Mouse (Mus musculus) midbrain, embryonic 14.5 days (tissue): ENCODE data around the gene Ak3. TPM values are rescaled to one million over a fixed set of nuclear protein-coding genes. Genes with fewer than 3 reads are reported as not detected.

Experiments used
- ATAC-seq: fragments of 200-750 bp; cut with Nextera tagmentation; 2 replicates; pipeline ENCODE4 v1.8.0; 2017; ENCODE audit warnings: moderate number of reproducible peaks, moderate library complexity; ENCODE audit not compliant: low FRiP score, low TSS enrichment
- DNase-seq: peaks from one replicate; pipeline ENCODE4 v3.0.0-alpha.2; 2015
- H3K27ac ChIP-seq: fragments of 300-500 bp; sonication (generic); replicated peaks from 2 replicates; pipeline ENCODE4 v1.5.1; 2014; ENCODE audit warnings: mild to moderate bottlenecking, low read depth, low read length, moderate library complexity
- H3K27me3 ChIP-seq: fragments of 300-500 bp; sonication (generic); 2 replicates; pipeline ENCODE4 v1.6.1; 2014; ENCODE audit warnings: low read length, control low read depth, mixed read lengths; ENCODE audit not compliant: control insufficient read depth, insufficient read depth
- H3K36me3 ChIP-seq: fragments of 300-500 bp; sonication (generic); 2 replicates; pipeline ENCODE4 v1.6.1; 2014; ENCODE audit warnings: low read length, control low read depth; ENCODE audit not compliant: control insufficient read depth, insufficient read depth
- H3K4me1 ChIP-seq: fragments of 300-500 bp; sonication (generic); 2 replicates; pipeline ENCODE4 v1.6.1; 2014; ENCODE audit warnings: mild to moderate bottlenecking, antibody characterized with exemption, low read length, control low read depth; ENCODE audit not compliant: control insufficient read depth, insufficient read depth
- H3K4me2 ChIP-seq: fragments of 300-500 bp; sonication (generic); 2 replicates; pipeline ENCODE4 v1.6.1; 2014; ENCODE audit warnings: mild to moderate bottlenecking, low read length, moderate library complexity
- H3K4me3 ChIP-seq: fragments of 300-500 bp; sonication (generic); replicated peaks from 2 replicates; pipeline ENCODE4 v1.5.1; 2014; ENCODE audit warnings: low read depth, low read length
- H3K9ac ChIP-seq: fragments of 300-500 bp; sonication (generic); replicated peaks from 2 replicates; pipeline ENCODE4 v1.6.1; 2014; ENCODE audit warnings: mild to moderate bottlenecking, low read length, moderate library complexity
- H3K9me3 ChIP-seq: fragments of 300-500 bp; sonication (generic); 2 replicates; pipeline ENCODE4 v1.6.1; 2016; ENCODE audit warnings: low read length, control low read depth, mixed read lengths; ENCODE audit not compliant: control insufficient read depth
- WGBS: fragments of 180-500 bp; shearing (Covaris S2); extraction: QIAGEN DNeasy Blood & Tissue Kit; methylation state at CpG from one replicate; pipeline ENCODE4 v1.1.7; 2014; 5-methylcytosine and 5-hydroxymethylcytosine counted together
- polyA plus RNA-seq: library from polyadenylated mRNA; unstranded; fragments of >200 nt; fragmentation: Nextera tagmentation; extraction: Ambion mirVana; gene quantifications from 2 replicates; pipeline ENCODE4 v1.2.1, GENCODE M21; 2014

Gene Ak3
- polyA plus RNA-seq, 1 experiment from 2014 or later: 79.5 TPM

- no peak for ATAC-seq
- 69% methylated on average over 5 of the region's 5 CpGs for WGBS
- no peaks in the 10 kb centered on the region for H3K4me1 ChIP-seq
- no peak for DNase-seq
- H3K27ac ChIP-seq: no peak overlapping the region
- no peak overlapping the region for H3K4me3 ChIP-seq
- H3K9ac ChIP-seq: no peak overlapping the region
- H3K4me2 ChIP-seq: no peak overlapping the region
- no peaks in the 10 kb centered on the region for H3K27me3 ChIP-seq
- no peaks in the 10 kb centered on the region for H3K36me3 ChIP-seq
- no peaks in the 10 kb centered on the region for H3K9me3 ChIP-seq
Measured at GRCm38 (mm10) chr19:29063009-29063408, 15.2 kb upstream of the Ak3 start.

GRCm38 (mm10) chr19:29060299-29060698 is 12.5 kb upstream of the Ak3 start:
- no peaks in the 10 kb centered on the region for H3K36me3 ChIP-seq
- no peaks in the 10 kb centered on the region for H3K4me1 ChIP-seq
- WGBS: 10% methylated on average over 6 of the region's 6 CpGs
- no peak overlapping the region for H3K4me3 ChIP-seq
- no peak overlapping the region for H3K27ac ChIP-seq
- no peaks in the 10 kb centered on the region for H3K9me3 ChIP-seq
- no peak overlapping the region for H3K9ac ChIP-seq
- no peaks in the 10 kb centered on the region for H3K27me3 ChIP-seq
- DNase-seq (no peak), ATAC-seq (no peak)
- H3K4me2 ChIP-seq: no peak overlapping the region

GRCm38 (mm10) chr19:29059688-29060087 is 11.9 kb upstream of the Ak3 start:
- H3K27me3 ChIP-seq: no peaks in the 10 kb centered on the region
- no peak for DNase-seq
- H3K27ac ChIP-seq: no peak overlapping the region
- WGBS: 82% methylated on average over 2 of the region's 2 CpGs
- H3K9me3 ChIP-seq: no peaks in the 10 kb centered on the region
- H3K4me3 ChIP-seq: no peak overlapping the region
- H3K4me2 ChIP-seq: no peak overlapping the region
- no peak for ATAC-seq
- H3K36me3 ChIP-seq: no peaks in the 10 kb centered on the region
- no peak overlapping the region for H3K9ac ChIP-seq
- H3K4me1 ChIP-seq: no peaks in the 10 kb centered on the region

- H3K36me3 ChIP-seq: no peaks in the 10 kb centered on the region
- WGBS: 93% methylated on average over 5 of the region's 5 CpGs
Measured at GRCm38 (mm10) chr19:29058741-29059140, 11.0 kb upstream of the Ak3 start.

GRCm38 (mm10) chr19:29055469-29055868 is 7.7 kb upstream of the Ak3 start:
- Histone ChIP-seq H3K27me3 (no peaks in the 10 kb centered on the region), H3K4me3 (no peak overlapping the region), H3K9ac (no peak overlapping the region), H3K36me3 (no peaks in the 10 kb centered on the region), H3K9me3 (no peaks in the 10 kb centered on the region), H3K27ac (no peak overlapping the region), H3K4me1 (no peaks in the 10 kb centered on the region), H3K4me2 (no peak overlapping the region)
- no peak for ATAC-seq
- WGBS: 89% methylated on average over 4 of the region's 4 CpGs
- DNase-seq: no peak

More at GRCm38 (mm10) chr19:29058741-29059140, 11.0 kb upstream of the Ak3 start:
- H3K27me3 ChIP-seq: no peaks in the 10 kb centered on the region
- H3K27ac ChIP-seq: no peak overlapping the region
- H3K4me2 ChIP-seq: no peak overlapping the region
- H3K9me3 ChIP-seq: no peaks in the 10 kb centered on the region
- no peak for DNase-seq
- no peak overlapping the region for H3K9ac ChIP-seq
- ATAC-seq: no peak
- H3K4me3 ChIP-seq: no peak overlapping the region
- H3K4me1 ChIP-seq: no peaks in the 10 kb centered on the region

- no peak for ATAC-seq
- Histone ChIP-seq H3K4me1 (no peaks in the 10 kb centered on the region), H3K9me3 (no peaks in the 10 kb centered on the region), H3K27me3 (no peaks in the 10 kb centered on the region), H3K36me3 (no peaks in the 10 kb centered on the region), H3K9ac (no peak overlapping the region), H3K4me2 (no peak overlapping the region), H3K4me3 (no peak overlapping the region), H3K27ac (no peak overlapping the region)
- WGBS: 89% methylated on average over 6 of the region's 6 CpGs
- no peak for DNase-seq
Measured at GRCm38 (mm10) chr19:29054594-29054993, 6.8 kb upstream of the Ak3 start.

GRCm38 (mm10) chr19:29052786-29053185 is 5.0 kb upstream of the Ak3 start:
- H3K27me3 ChIP-seq: no peaks in the 10 kb centered on the region
- no peak overlapping the region for H3K4me3 ChIP-seq
- no peaks in the 10 kb centered on the region for H3K9me3 ChIP-seq
- WGBS: 93% methylated on average over 12 of the region's 12 CpGs
- H3K4me2 ChIP-seq: no peak overlapping the region
- no peak overlapping the region for H3K27ac ChIP-seq
- H3K9ac ChIP-seq: no peak overlapping the region
- DNase-seq: no peak
- H3K36me3 ChIP-seq: no peaks in the 10 kb centered on the region
- no peak for ATAC-seq
- H3K4me1 ChIP-seq: no peaks in the 10 kb centered on the region

GRCm38 (mm10) chr19:29050186-29050980 is 2.6 kb upstream of the Ak3 start:
- H3K4me2 ChIP-seq: no peak overlapping the region
- H3K4me1 ChIP-seq: peaks cover 3% of the 10 kb centered on the region; the same call in 1 of the 2 replicates
- 76% methylated on average over 9 of the region's 9 CpGs for WGBS
- H3K27ac ChIP-seq: no peak overlapping the region
- DNase-seq (no peak), ATAC-seq (no peak)
- no peak overlapping the region for H3K4me3 ChIP-seq
- H3K9me3 ChIP-seq: no peaks in the 10 kb centered on the region
- no peak overlapping the region for H3K9ac ChIP-seq
- H3K36me3 ChIP-seq: no peaks in the 10 kb centered on the region
- no peaks in the 10 kb centered on the region for H3K27me3 ChIP-seq

GRCm38 (mm10) chr19:29049401-29050075 is 1.8 kb upstream of the Ak3 start:
- ATAC-seq (no peak), DNase-seq (no peak)
- H3K36me3 ChIP-seq: no peaks in the 10 kb centered on the region
- H3K27me3 ChIP-seq: no peaks in the 10 kb centered on the region
- H3K4me1 ChIP-seq: peaks cover 6% of the 10 kb centered on the region
- no peak overlapping the region for H3K27ac ChIP-seq
- no peak overlapping the region for H3K4me2 ChIP-seq
- no peak overlapping the region for H3K4me3 ChIP-seq
- no peak overlapping the region for H3K9ac ChIP-seq
- WGBS: 77% methylated on average over 12 of the region's 12 CpGs
- no peaks in the 10 kb centered on the region for H3K9me3 ChIP-seq
